Mouse (Mus musculus) liver, embryonic 15.5 days (tissue): Measurements from ENCODE around the gene Adgrf5. TPM values are rescaled to one million over a fixed set of nuclear protein-coding genes. Genes with fewer than 3 reads are reported as not detected.

Experiments
- ATAC-seq: fragments of 200-750 bp; cut with Nextera tagmentation; 2 replicates; pipeline ENCODE4 v1.8.0; 2017; ENCODE audit warnings: moderate number of reproducible peaks, mild to moderate bottlenecking, moderate library complexity; ENCODE audit not compliant: insufficient read depth
- H3K27ac ChIP-seq: fragments of 300-500 bp; sonication (generic); replicated peaks from 2 replicates; pipeline ENCODE4 v1.5.1; 2015; ENCODE audit warnings: mild to moderate bottlenecking, inconsistent platforms
- H3K27me3 ChIP-seq: fragments of 300-500 bp; sonication (generic); 2 replicates; pipeline ENCODE4 v1.6.1; 2015; ENCODE audit warnings: mild to moderate bottlenecking, inconsistent platforms
- H3K36me3 ChIP-seq: fragments of 300-500 bp; sonication (generic); replicated peaks from 2 replicates; pipeline ENCODE4 v1.6.1; 2015; ENCODE audit warnings: moderate library complexity, mild to moderate bottlenecking, inconsistent platforms
- H3K4me1 ChIP-seq: fragments of 300-500 bp; sonication (generic); replicated peaks from 2 replicates; pipeline ENCODE4 v1.6.1; 2015; ENCODE audit warnings: inconsistent platforms
- H3K4me2 ChIP-seq: fragments of 300-500 bp; sonication (generic); 2 replicates; pipeline ENCODE4 v1.6.1; 2015; ENCODE audit warnings: moderate library complexity, mild to moderate bottlenecking, inconsistent platforms
- H3K4me3 ChIP-seq: fragments of 300-500 bp; sonication (generic); replicated peaks from 2 replicates; pipeline ENCODE4 v1.5.1; 2015; ENCODE audit warnings: mild to moderate bottlenecking, inconsistent platforms
- H3K9ac ChIP-seq: fragments of 300-500 bp; sonication (generic); 2 replicates; pipeline ENCODE4 v1.6.1; 2015; ENCODE audit warnings: moderate library complexity, mild to moderate bottlenecking, inconsistent platforms
- H3K9me3 ChIP-seq: fragments of 300-500 bp; sonication (generic); replicated peaks from 2 replicates; pipeline ENCODE4 v1.6.1; 2016; ENCODE audit warnings: inconsistent platforms
- WGBS: fragments of 180-500 bp; shearing (Covaris S2); methylation state at CpG from one replicate; pipeline ENCODE4 v1.1.7; 2015; ENCODE audit warnings: mixed read lengths; ENCODE audit not compliant: insufficient replicate concordance; 5-methylcytosine and 5-hydroxymethylcytosine counted together
- polyA plus RNA-seq: library from polyadenylated mRNA; unstranded; fragments of >200 nt; fragmentation: Nextera tagmentation; extraction: Ambion mirVana; gene quantifications from 2 replicates; pipeline ENCODE4 v1.2.1, GENCODE M21; 2015

Gene Adgrf5
- polyA plus RNA-seq, 1 experiment from 2014 or later, result 2.6 TPM

GRCm38 (mm10) chr17:43404408-43404807 lies 44.2 kb downstream of the Adgrf5 start:
- no peaks in the 10 kb centered on the region for H3K27me3 ChIP-seq
- H3K4me3 ChIP-seq, result no peak overlapping the region
- H3K9me3 ChIP-seq, result no peaks in the 10 kb centered on the region
- no peak for ATAC-seq
- no peak overlapping the region for H3K9ac ChIP-seq
- no peaks in the 10 kb centered on the region for H3K4me1 ChIP-seq
- no peaks in the 10 kb centered on the region for H3K36me3 ChIP-seq
- H3K4me2 ChIP-seq, result no peak overlapping the region
- 48% methylated on average over 5 of the region's 5 CpGs for WGBS
- H3K27ac ChIP-seq, result no peak overlapping the region

- Histone ChIP-seq H3K4me1 (no peaks in the 10 kb centered on the region), H3K9ac (no peak overlapping the region), H3K36me3 (no peaks in the 10 kb centered on the region), H3K27ac (no peak overlapping the region), H3K4me2 (no peak overlapping the region), H3K9me3 (no peaks in the 10 kb centered on the region), H3K4me3 (no peak overlapping the region), H3K27me3 (no peaks in the 10 kb centered on the region)
- WGBS, result 43% methylated on average over 3 of the region's 3 CpGs
- ATAC-seq, result no peak
Measured at GRCm38 (mm10) chr17:43406321-43406720, 46.1 kb downstream of the Adgrf5 start.

- Histone ChIP-seq H3K4me2 (no peak overlapping the region), H3K9me3 (no peaks in the 10 kb centered on the region), H3K9ac (no peak overlapping the region), H3K4me3 (no peak overlapping the region), H3K4me1 (no peaks in the 10 kb centered on the region), H3K36me3 (no peaks in the 10 kb centered on the region), H3K27ac (no peak overlapping the region), H3K27me3 (no peaks in the 10 kb centered on the region)
- 49% methylated on average over 7 of the region's 7 CpGs for WGBS
- ATAC-seq, result no peak
Measured at GRCm38 (mm10) chr17:43407548-43407947, 47.3 kb downstream of the Adgrf5 start.

- H3K4me1 ChIP-seq, result no peaks in the 10 kb centered on the region
- whole genome bisulfite sequencing, result 43% methylated on average over 7 of the region's 7 CpGs
- H3K9me3 ChIP-seq, result no peaks in the 10 kb centered on the region
- H3K4me2 ChIP-seq, result no peak overlapping the region
- no peaks in the 10 kb centered on the region for H3K36me3 ChIP-seq
- H3K9ac ChIP-seq, result no peak overlapping the region
- H3K27ac ChIP-seq, result no peak overlapping the region
- ATAC-seq, result no peak
- H3K4me3 ChIP-seq, result no peak overlapping the region
- no peaks in the 10 kb centered on the region for H3K27me3 ChIP-seq
Measured at GRCm38 (mm10) chr17:43413182-43413581, 52.9 kb downstream of the Adgrf5 start.

GRCm38 (mm10) chr17:43419204-43419603 lies 59.0 kb downstream of the Adgrf5 start:
- Histone ChIP-seq H3K9me3 (no peaks in the 10 kb centered on the region), H3K4me2 (no peak overlapping the region), H3K27me3 (no peaks in the 10 kb centered on the region), H3K9ac (no peak overlapping the region), H3K36me3 (no peaks in the 10 kb centered on the region), H3K27ac (no peak overlapping the region), H3K4me1 (no peaks in the 10 kb centered on the region), H3K4me3 (no peak overlapping the region)
- WGBS, result 72% methylated on average over 5 of the region's 5 CpGs
- ATAC-seq, result no peak

- Histone ChIP-seq H3K9ac (no peak overlapping the region), H3K4me1 (no peaks in the 10 kb centered on the region), H3K36me3 (no peaks in the 10 kb centered on the region), H3K9me3 (no peaks in the 10 kb centered on the region), H3K4me2 (no peak overlapping the region), H3K4me3 (no peak overlapping the region), H3K27ac (no peak overlapping the region), H3K27me3 (no peaks in the 10 kb centered on the region)
- 48% methylated on average over 3 of the region's 3 CpGs for WGBS
- ATAC-seq, result no peak
Measured at GRCm38 (mm10) chr17:43420381-43420780, 60.1 kb downstream of the Adgrf5 start.

- no peaks in the 10 kb centered on the region for H3K36me3 ChIP-seq
- H3K4me2 ChIP-seq, result no peak overlapping the region
- no peak for ATAC-seq
- H3K9ac ChIP-seq, result no peak overlapping the region
- no peak overlapping the region for H3K4me3 ChIP-seq
- no peaks in the 10 kb centered on the region for H3K4me1 ChIP-seq
- H3K27me3 ChIP-seq, result no peaks in the 10 kb centered on the region
- WGBS, result 39% methylated on average over 5 of the region's 5 CpGs
- no peak overlapping the region for H3K27ac ChIP-seq
- H3K9me3 ChIP-seq, result no peaks in the 10 kb centered on the region
Measured at GRCm38 (mm10) chr17:43423953-43424352, 63.7 kb downstream of the Adgrf5 start.

- WGBS, result 54% methylated on average over 5 of the region's 5 CpGs
- no peak for ATAC-seq
Measured at GRCm38 (mm10) chr17:43431692-43432091, 71.4 kb downstream of the Adgrf5 start.

GRCm38 (mm10) chr17:43434485-43434884 lies 74.2 kb downstream of the Adgrf5 start:
- 64% methylated on average over 8 of the region's 8 CpGs for WGBS
- Histone ChIP-seq H3K27me3 (no peaks in the 10 kb centered on the region), H3K4me1 (no peaks in the 10 kb centered on the region), H3K27ac (no peak overlapping the region), H3K4me2 (no peak overlapping the region), H3K4me3 (no peak overlapping the region), H3K9me3 (no peaks in the 10 kb centered on the region), H3K9ac (no peak overlapping the region), H3K36me3 (no peaks in the 10 kb centered on the region)
- no peak for ATAC-seq

More at GRCm38 (mm10) chr17:43431692-43432091, 71.4 kb downstream of the Adgrf5 start:
- H3K4me2 ChIP-seq, result no peak overlapping the region
- no peak overlapping the region for H3K27ac ChIP-seq
- no peaks in the 10 kb centered on the region for H3K4me1 ChIP-seq
- H3K4me3 ChIP-seq, result no peak overlapping the region
- H3K9me3 ChIP-seq, result no peaks in the 10 kb centered on the region
- no peaks in the 10 kb centered on the region for H3K27me3 ChIP-seq
- no peak overlapping the region for H3K9ac ChIP-seq
- no peaks in the 10 kb centered on the region for H3K36me3 ChIP-seq

GRCm38 (mm10) chr17:43451216-43451615 lies 91.0 kb downstream of the Adgrf5 start:
- no peaks in the 10 kb centered on the region for H3K9me3 ChIP-seq
- ATAC-seq, result no peak
- H3K27ac ChIP-seq, result no peak overlapping the region
- H3K4me2 ChIP-seq, result no peak overlapping the region
- WGBS, result 64% methylated on average over 1 of the region's 1 CpGs
- H3K4me1 ChIP-seq, result no peaks in the 10 kb centered on the region
- no peak overlapping the region for H3K9ac ChIP-seq
- no peaks in the 10 kb centered on the region for H3K27me3 ChIP-seq
- no peak overlapping the region for H3K4me3 ChIP-seq
- no peaks in the 10 kb centered on the region for H3K36me3 ChIP-seq

- H3K4me3 ChIP-seq, result no peak overlapping the region
- H3K4me2 ChIP-seq, result no peak overlapping the region
- H3K9ac ChIP-seq, result no peak overlapping the region
- no peak for ATAC-seq
- 10% methylated on average over 9 of the region's 9 CpGs for WGBS
- no peaks in the 10 kb centered on the region for H3K27me3 ChIP-seq
- no peaks in the 10 kb centered on the region for H3K9me3 ChIP-seq
- no peak overlapping the region for H3K27ac ChIP-seq
- H3K36me3 ChIP-seq, result no peaks in the 10 kb centered on the region
- no peaks in the 10 kb centered on the region for H3K4me1 ChIP-seq
Measured at GRCm38 (mm10) chr17:43458598-43458997, 98.3 kb downstream of the Adgrf5 start.

GRCm38 (mm10) chr17:43459737-43460230 lies 99.5 kb downstream of the Adgrf5 start:
- Histone ChIP-seq H3K9me3 (no peaks in the 10 kb centered on the region), H3K4me2 (no peak overlapping the region)

More at GRCm38 (mm10) chr17:43459737-43460230, 99.5 kb downstream of the Adgrf5 start:
- Histone ChIP-seq H3K4me1 (no peaks in the 10 kb centered on the region), H3K4me3 (no peak overlapping the region), H3K9ac (no peak overlapping the region), H3K27me3 (no peaks in the 10 kb centered on the region), H3K27ac (no peak overlapping the region), H3K36me3 (no peaks in the 10 kb centered on the region)
- 62% methylated on average over 12 of the region's 12 CpGs for WGBS
- no peak for ATAC-seq
